Mouse (Mus musculus): ENCODE data around the gene Fam163b. TPM values are rescaled to one million over a fixed set of nuclear protein-coding genes. Genes with fewer than 3 reads are reported as not detected.

Gene Fam163b
- polyA plus RNA-seq, 1 experiment from 2014 or later, result 2.8 TPM

DNA sequence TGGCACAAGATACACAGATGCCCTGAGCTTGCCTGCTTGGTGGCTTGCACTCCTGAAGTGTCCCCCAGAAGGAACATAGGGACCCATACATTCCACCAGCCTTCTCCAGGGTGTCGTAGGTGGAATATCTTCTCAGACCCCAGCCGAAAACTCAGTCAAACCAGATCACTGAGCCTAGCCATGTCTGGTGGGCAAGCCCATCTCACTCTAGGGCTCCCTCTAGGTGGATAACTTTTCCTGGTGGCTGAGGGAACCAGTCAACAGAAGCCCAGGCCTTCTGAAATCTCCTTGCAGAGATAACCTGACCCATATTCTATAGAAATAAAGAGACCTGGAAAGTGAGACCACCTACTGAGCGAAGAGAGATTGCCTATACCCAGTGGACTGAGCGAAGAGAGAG, 19.2 kb downstream of the Fam163b start:
- Histone ChIP-seq H3K9me3 (ENCODE audit: control insufficient read depth, low read length) (no peaks in the 10 kb centered on the region), H3K4me3 (replicated peaks; ENCODE audit: low read depth, low read length) (no peak overlapping the region), H3K27me3 (ENCODE audit: control insufficient read depth, insufficient read depth, low read length) (no peaks in the 10 kb centered on the region), H3K27ac (replicated peaks; ENCODE audit: low read depth, low read length) (no peak overlapping the region), H3K4me2 (ENCODE audit: low read length) (no peak overlapping the region), H3K9ac (replicated peaks; ENCODE audit: low read length) (no peak overlapping the region), H3K36me3 (ENCODE audit: control insufficient read depth, insufficient read depth, low read length) (no peaks in the 10 kb centered on the region), H3K4me1 (ENCODE audit: control insufficient read depth, insufficient read depth, low read length) (peaks cover 22% of the 10 kb centered on the region; the same call in 1 of the 2 replicates)
- no peak for DNase-seq
- no peak for ATAC-seq (ENCODE audit: low FRiP score, low TSS enrichment)
- 92% methylated on average over 4 of the region's 4 CpGs for WGBS

- H3K4me2 ChIP-seq (ENCODE audit: low read length), result no peak overlapping the region
- H3K9ac ChIP-seq (replicated peaks; ENCODE audit: low read length), result no peak overlapping the region
- no peak overlapping the region; the same call in 1 of the 2 replicates for H3K27ac ChIP-seq (replicated peaks; ENCODE audit: low read depth, low read length)
- peaks cover 22% of the 10 kb centered on the region; the same call in 1 of the 2 replicates for H3K4me1 ChIP-seq (ENCODE audit: control insufficient read depth, insufficient read depth, low read length)
- no peaks in the 10 kb centered on the region for H3K9me3 ChIP-seq (ENCODE audit: control insufficient read depth, low read length)
- H3K4me3 ChIP-seq (replicated peaks; ENCODE audit: low read depth, low read length), result no peak overlapping the region
- peak; percentile 39 for DNase-seq
- 26% methylated on average over 9 of the region's 9 CpGs for WGBS
- ATAC-seq (ENCODE audit: low FRiP score, low TSS enrichment), result no peak
- H3K27me3 ChIP-seq (ENCODE audit: control insufficient read depth, insufficient read depth, low read length), result no peaks in the 10 kb centered on the region
- H3K36me3 ChIP-seq (ENCODE audit: control insufficient read depth, insufficient read depth, low read length), result no peaks in the 10 kb centered on the region
Measured at GRCm38 (mm10) chr2:27122578-27122977, 19.7 kb downstream of the Fam163b start.

DNA sequence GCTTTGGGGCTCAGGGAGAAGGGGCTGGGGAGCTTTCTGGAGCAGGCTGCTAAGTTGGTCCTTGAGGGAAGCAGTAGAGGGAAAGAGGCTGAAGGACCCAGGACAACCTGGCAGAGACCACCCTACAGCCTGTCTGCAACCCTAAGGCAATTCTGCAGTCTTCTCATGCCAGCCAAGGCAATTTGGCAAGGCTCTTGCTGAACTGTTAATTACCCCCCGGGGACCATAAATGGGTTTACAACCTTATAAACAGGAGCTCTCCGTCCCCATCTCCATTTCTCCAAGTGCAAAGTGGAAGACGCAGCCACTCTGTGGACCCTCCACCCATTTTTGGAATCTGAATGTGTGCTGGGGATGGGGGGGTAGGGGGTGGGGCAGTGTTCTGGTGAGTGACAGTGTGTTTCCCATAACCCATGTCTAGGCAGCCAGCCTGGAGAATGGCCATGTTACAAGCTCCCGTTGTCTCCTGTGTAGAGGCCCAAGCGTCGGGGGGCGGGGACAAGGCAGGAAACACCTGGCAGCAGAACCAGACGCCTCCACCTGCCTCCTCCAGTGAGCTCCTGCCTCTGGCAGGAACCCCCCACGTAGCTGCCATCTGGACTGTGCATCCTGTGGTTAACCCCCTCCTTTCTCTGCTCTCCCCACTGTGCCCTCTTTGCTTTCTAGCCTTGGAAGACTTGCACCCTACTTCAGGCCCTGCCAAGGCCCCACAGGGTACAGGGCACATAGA, 20.5 kb downstream of the Fam163b start:
- ATAC-seq (ENCODE audit: low FRiP score, low TSS enrichment) (peak; percentile 64), DNase-seq (peak; percentile 53)
- Histone ChIP-seq H3K9me3 (ENCODE audit: control insufficient read depth, low read length) (no peaks in the 10 kb centered on the region), H3K4me1 (ENCODE audit: control insufficient read depth, insufficient read depth, low read length) (peaks cover 22% of the 10 kb centered on the region; the same call in 1 of the 2 replicates), H3K9ac (replicated peaks; ENCODE audit: low read length) (no peak overlapping the region), H3K27ac (replicated peaks; ENCODE audit: low read depth, low read length) (no peak overlapping the region), H3K4me3 (replicated peaks; ENCODE audit: low read depth, low read length) (no peak overlapping the region), H3K27me3 (ENCODE audit: control insufficient read depth, insufficient read depth, low read length) (no peaks in the 10 kb centered on the region), H3K36me3 (ENCODE audit: control insufficient read depth, insufficient read depth, low read length) (no peaks in the 10 kb centered on the region), H3K4me2 (ENCODE audit: low read length) (no peak overlapping the region)
- WGBS, result 41% methylated on average over 9 of the region's 9 CpGs

- no peak overlapping the region for H3K4me2 ChIP-seq (ENCODE audit: low read length)
- DNase-seq, result peak; percentile 43
- no peak overlapping the region for H3K27ac ChIP-seq (replicated peaks; ENCODE audit: low read depth, low read length)
- ATAC-seq (ENCODE audit: low FRiP score, low TSS enrichment), result no peak
- peaks cover 22% of the 10 kb centered on the region; the same call in 1 of the 2 replicates for H3K4me1 ChIP-seq (ENCODE audit: control insufficient read depth, insufficient read depth, low read length)
- no peaks in the 10 kb centered on the region for H3K27me3 ChIP-seq (ENCODE audit: control insufficient read depth, insufficient read depth, low read length)
- no peak overlapping the region for H3K4me3 ChIP-seq (replicated peaks; ENCODE audit: low read depth, low read length)
- 78% methylated on average over 8 of the region's 8 CpGs for WGBS
- no peaks in the 10 kb centered on the region for H3K36me3 ChIP-seq (ENCODE audit: control insufficient read depth, insufficient read depth, low read length)
- H3K9me3 ChIP-seq (ENCODE audit: control insufficient read depth, low read length), result no peaks in the 10 kb centered on the region
- no peak overlapping the region for H3K9ac ChIP-seq (replicated peaks; ENCODE audit: low read length)
Measured at GRCm38 (mm10) chr2:27120241-27120641, 22.1 kb downstream of the Fam163b start.

DNA sequence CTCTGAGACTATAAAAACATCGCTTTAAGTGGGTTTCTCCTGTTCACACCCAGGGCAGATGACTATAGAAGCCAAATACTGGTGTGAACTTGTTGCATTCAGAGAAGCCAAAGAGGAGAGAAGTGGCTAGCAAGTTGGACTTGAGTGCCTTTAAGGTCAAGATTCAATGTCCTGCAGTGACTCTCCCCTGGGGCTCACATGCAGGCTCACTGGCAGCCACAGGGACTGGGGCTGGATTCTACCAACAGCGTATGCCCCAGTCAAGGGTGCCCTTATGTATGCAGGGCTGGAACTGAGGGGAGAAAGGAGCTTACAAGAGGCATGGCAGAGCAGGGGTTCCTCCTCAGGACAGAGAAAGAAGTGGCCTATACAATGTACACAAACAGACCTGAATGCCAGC, 22.5 kb downstream of the Fam163b start:
- Histone ChIP-seq H3K9me3 (ENCODE audit: control insufficient read depth, low read length) (no peaks in the 10 kb centered on the region), H3K27me3 (ENCODE audit: control insufficient read depth, insufficient read depth, low read length) (no peaks in the 10 kb centered on the region), H3K27ac (replicated peaks; ENCODE audit: low read depth, low read length) (no peak overlapping the region), H3K4me3 (replicated peaks; ENCODE audit: low read depth, low read length) (no peak overlapping the region), H3K9ac (replicated peaks; ENCODE audit: low read length) (no peak overlapping the region), H3K4me2 (ENCODE audit: low read length) (no peak overlapping the region), H3K4me1 (ENCODE audit: control insufficient read depth, insufficient read depth, low read length) (peaks cover 22% of the 10 kb centered on the region; the same call in 1 of the 2 replicates), H3K36me3 (ENCODE audit: control insufficient read depth, insufficient read depth, low read length) (no peaks in the 10 kb centered on the region)
- 90% methylated on average over 2 of the region's 2 CpGs for WGBS
- no peak for ATAC-seq (ENCODE audit: low FRiP score, low TSS enrichment)
- no peak for DNase-seq

DNA sequence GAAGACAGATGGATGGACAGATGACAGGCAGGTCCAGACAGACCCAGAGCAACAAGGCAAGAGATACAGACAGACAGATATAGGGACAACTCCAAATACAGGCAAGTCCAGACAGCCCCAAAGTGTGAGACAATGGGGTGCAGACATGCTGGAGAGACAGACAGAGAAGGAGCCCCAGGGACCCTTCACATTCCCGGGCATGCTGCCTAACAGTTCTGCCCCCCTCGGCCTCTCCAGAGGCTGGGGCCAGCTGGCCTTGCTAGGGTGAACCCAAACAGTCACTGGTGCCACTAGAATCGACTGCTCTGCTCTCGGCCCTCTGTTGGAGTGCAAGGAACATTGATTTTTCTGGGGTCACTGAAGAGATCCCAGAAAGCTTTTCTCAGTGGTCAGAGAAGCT, 23.8 kb downstream of the Fam163b start:
- DNase-seq (no peak), ATAC-seq (ENCODE audit: low FRiP score, low TSS enrichment) (no peak)
- Histone ChIP-seq H3K9me3 (ENCODE audit: control insufficient read depth, low read length) (no peaks in the 10 kb centered on the region), H3K36me3 (ENCODE audit: control insufficient read depth, insufficient read depth, low read length) (no peaks in the 10 kb centered on the region), H3K4me1 (ENCODE audit: control insufficient read depth, insufficient read depth, low read length) (peaks cover 22% of the 10 kb centered on the region; the same call in 1 of the 2 replicates), H3K4me3 (replicated peaks; ENCODE audit: low read depth, low read length) (no peak overlapping the region), H3K27me3 (ENCODE audit: control insufficient read depth, insufficient read depth, low read length) (no peaks in the 10 kb centered on the region), H3K27ac (replicated peaks; ENCODE audit: low read depth, low read length) (no peak overlapping the region), H3K9ac (replicated peaks; ENCODE audit: low read length) (no peak overlapping the region), H3K4me2 (ENCODE audit: low read length) (no peak overlapping the region)
- 69% methylated on average over 4 of the region's 4 CpGs for WGBS

DNA sequence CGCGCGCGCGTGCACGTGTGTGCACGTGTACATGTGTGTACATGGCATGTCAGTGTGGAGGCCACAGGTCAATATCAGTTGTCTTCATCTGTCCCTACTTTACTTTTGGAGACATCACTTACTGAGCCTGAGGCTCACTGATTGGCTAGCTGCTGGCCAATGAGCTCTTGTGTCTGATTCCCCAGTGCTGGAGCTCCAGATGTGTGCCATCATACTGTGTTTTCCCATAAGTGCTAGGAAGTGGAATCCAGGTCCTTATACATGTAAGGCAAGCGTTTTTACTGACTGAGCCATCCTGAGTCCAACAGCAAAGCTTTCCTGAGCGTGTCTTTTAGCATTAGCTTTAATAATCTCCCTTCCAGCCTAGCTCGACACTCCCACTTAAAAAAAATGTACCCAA, 28.1 kb downstream of the Fam163b start:
- no peaks in the 10 kb centered on the region for H3K27me3 ChIP-seq (ENCODE audit: control insufficient read depth, insufficient read depth, low read length)
- 88% methylated on average over 10 of the region's 10 CpGs for WGBS
- H3K4me3 ChIP-seq (replicated peaks; ENCODE audit: low read depth, low read length), result no peak overlapping the region
- H3K27ac ChIP-seq (replicated peaks; ENCODE audit: low read depth, low read length), result no peak overlapping the region
- no peaks in the 10 kb centered on the region for H3K36me3 ChIP-seq (ENCODE audit: control insufficient read depth, insufficient read depth, low read length)
- no peak overlapping the region for H3K9ac ChIP-seq (replicated peaks; ENCODE audit: low read length)
- H3K4me2 ChIP-seq (ENCODE audit: low read length), result no peak overlapping the region
- no peaks in the 10 kb centered on the region for H3K9me3 ChIP-seq (ENCODE audit: control insufficient read depth, low read length)
- ATAC-seq (ENCODE audit: low FRiP score, low TSS enrichment) (no peak), DNase-seq (no peak)
- no peaks in the 10 kb centered on the region for H3K4me1 ChIP-seq (ENCODE audit: control insufficient read depth, insufficient read depth, low read length)

GRCm38 (mm10) chr2:27112585-27112984, 29.7 kb downstream of the Fam163b start:
- H3K4me2 ChIP-seq (ENCODE audit: low read length), result no peak overlapping the region
- no peak for DNase-seq
- no peaks in the 10 kb centered on the region for H3K27me3 ChIP-seq (ENCODE audit: control insufficient read depth, insufficient read depth, low read length)
- no peak for ATAC-seq (ENCODE audit: low FRiP score, low TSS enrichment)
- H3K4me1 ChIP-seq (ENCODE audit: control insufficient read depth, insufficient read depth, low read length), result 0 out of 2 replicates have a peak, but pooled peaks cover 3% of the 10 kb centered on the region
- H3K27ac ChIP-seq (replicated peaks; ENCODE audit: low read depth, low read length), result no peak overlapping the region
- no peaks in the 10 kb centered on the region for H3K36me3 ChIP-seq (ENCODE audit: control insufficient read depth, insufficient read depth, low read length)
- H3K9me3 ChIP-seq (ENCODE audit: control insufficient read depth, low read length), result no peaks in the 10 kb centered on the region
- H3K9ac ChIP-seq (replicated peaks; ENCODE audit: low read length), result no peak overlapping the region
- WGBS, result 67% methylated on average over 20 of the region's 20 CpGs
- H3K4me3 ChIP-seq (replicated peaks; ENCODE audit: low read depth, low read length), result no peak overlapping the region

DNA sequence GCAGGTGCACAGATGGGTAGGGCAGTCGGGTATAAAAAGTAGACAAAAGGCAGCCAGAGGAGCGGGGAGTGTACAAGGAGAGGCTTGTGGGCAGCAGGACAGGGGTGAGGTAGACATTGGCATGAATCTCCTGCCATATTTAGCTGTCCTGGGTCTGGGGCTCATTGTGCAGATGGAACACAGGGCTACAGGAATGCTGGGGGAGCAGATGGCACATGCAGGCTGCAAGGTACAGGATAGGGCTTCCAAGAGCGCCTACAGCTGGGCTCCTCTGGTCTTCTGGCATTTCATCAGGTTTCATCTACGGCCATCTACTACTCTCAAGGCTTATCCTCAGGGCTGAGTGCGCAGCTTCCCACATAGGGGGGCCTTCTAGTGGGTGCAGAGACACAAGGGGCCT, 33.2 kb downstream of the Fam163b start:
- 83% methylated on average over 5 of the region's 5 CpGs for WGBS

More for the DNA sequence above, 33.2 kb downstream of the Fam163b start:
- DNase-seq (no peak), ATAC-seq (ENCODE audit: low FRiP score, low TSS enrichment) (no peak)
- no peaks in the 10 kb centered on the region for H3K27me3 ChIP-seq (ENCODE audit: control insufficient read depth, insufficient read depth, low read length)
- H3K27ac ChIP-seq (replicated peaks; ENCODE audit: low read depth, low read length), result no peak overlapping the region
- no peaks in the 10 kb centered on the region for H3K9me3 ChIP-seq (ENCODE audit: control insufficient read depth, low read length)
- H3K9ac ChIP-seq (replicated peaks; ENCODE audit: low read length), result no peak overlapping the region
- no peak overlapping the region for H3K4me2 ChIP-seq (ENCODE audit: low read length)
- H3K4me3 ChIP-seq (replicated peaks; ENCODE audit: low read depth, low read length), result no peak overlapping the region
- H3K4me1 ChIP-seq (ENCODE audit: control insufficient read depth, insufficient read depth, low read length), result 0 out of 2 replicates have a peak, but pooled peaks cover 3% of the 10 kb centered on the region
- H3K36me3 ChIP-seq (ENCODE audit: control insufficient read depth, insufficient read depth, low read length), result no peaks in the 10 kb centered on the region

Data from midbrain, embryonic 14.5 days (tissue).